Mouse (Mus musculus): ENCODE results near the gene Lingo1. TPM values are rescaled to one million over a fixed set of nuclear protein-coding genes. Genes with fewer than 3 reads are reported as not detected.
A peak's percentile ranks its signal among the peaks of the same experiment; 100 is the strongest.

Lingo1 gene
- total and polyA plus RNA-seq, 2 experiments from 2014 or later: 110 to 192 TPM

GRCm38 (mm10) chr9:56739181-56739737 is 57.0 kb downstream of the Lingo1 start:
- Histone ChIP-seq H3K4me1 (ENCODE audit: insufficient read depth, low read length) (no peaks in the 10 kb centered on the region), H3K4me2 (ENCODE audit: low read depth, low read length, poor library complexity, severe bottlenecking) (no peak overlapping the region), H3K36me3 (ENCODE audit: insufficient read depth, low read length) (no peaks in the 10 kb centered on the region), H3K27ac (ENCODE audit: low read depth, low read length) (no peak overlapping the region), H3K9me3 (ENCODE audit: low read length) (no peaks in the 10 kb centered on the region), H3K27me3 (ENCODE audit: insufficient read depth, low read length) (no peaks in the 10 kb centered on the region), H3K4me3 (ENCODE audit: low read depth, low read length) (no peak overlapping the region), H3K9ac (replicated peaks; ENCODE audit: low read length, poor library complexity, severe bottlenecking) (no peak overlapping the region)
- 57% methylated on average over 5 of the region's 5 CpGs for WGBS
- ATAC-seq (ENCODE audit: low FRiP score) (peak; percentile 36; the same call in 1 of the 2 replicates), DNase-seq (ENCODE audit: low spot score) (peak; percentile 50)
- TF ChIP-seq CTCF (IDR thresholded peaks at IDR 0.05): peak; percentile 60

GRCm38 (mm10) chr9:56738261-56739171 is 57.8 kb downstream of the Lingo1 start:
- no peak for ATAC-seq (ENCODE audit: low FRiP score)
- no peak overlapping the region for H3K27ac ChIP-seq (ENCODE audit: low read depth, low read length)
- H3K9ac ChIP-seq (replicated peaks; ENCODE audit: low read length, poor library complexity, severe bottlenecking): no peak overlapping the region

GRCm38 (mm10) chr9:56734398-56734797 is 61.9 kb downstream of the Lingo1 start:
- Histone ChIP-seq H3K9me3 (ENCODE audit: low read length) (no peaks in the 10 kb centered on the region), H3K9ac (replicated peaks; ENCODE audit: low read length, poor library complexity, severe bottlenecking) (no peak overlapping the region), H3K27ac (ENCODE audit: low read depth, low read length) (no peak overlapping the region), H3K4me2 (ENCODE audit: low read depth, low read length, poor library complexity, severe bottlenecking) (no peak overlapping the region), H3K27me3 (ENCODE audit: insufficient read depth, low read length) (no peaks in the 10 kb centered on the region), H3K4me3 (ENCODE audit: low read depth, low read length) (no peak overlapping the region), H3K36me3 (ENCODE audit: insufficient read depth, low read length) (no peaks in the 10 kb centered on the region), H3K4me1 (ENCODE audit: insufficient read depth, low read length) (no peaks in the 10 kb centered on the region; the same call in 1 of the 2 replicates)
- 79% methylated on average over 6 of the region's 6 CpGs for WGBS
- no peak for ATAC-seq (ENCODE audit: low FRiP score)
- TF ChIP-seq CTCF (IDR thresholded peaks at IDR 0.05): peak; percentile 30; the same call in 1 of the 2 replicates
- no peak for DNase-seq (ENCODE audit: low spot score)

More at GRCm38 (mm10) chr9:56738261-56739171, 57.8 kb downstream of the Lingo1 start:
- Histone ChIP-seq H3K4me3 (ENCODE audit: low read depth, low read length) (no peak overlapping the region), H3K4me2 (ENCODE audit: low read depth, low read length, poor library complexity, severe bottlenecking) (no peak overlapping the region), H3K27me3 (ENCODE audit: insufficient read depth, low read length) (no peaks in the 10 kb centered on the region), H3K9me3 (ENCODE audit: low read length) (no peaks in the 10 kb centered on the region), H3K36me3 (ENCODE audit: insufficient read depth, low read length) (no peaks in the 10 kb centered on the region), H3K4me1 (ENCODE audit: insufficient read depth, low read length) (no peaks in the 10 kb centered on the region)
- no peak for TF ChIP-seq CTCF (IDR thresholded peaks at IDR 0.05)
- DNase-seq (ENCODE audit: low spot score): peak; percentile 82
- 49% methylated on average over 8 of the region's 9 CpGs for WGBS

- TF ChIP-seq CTCF (IDR thresholded peaks at IDR 0.05): no peak
- Histone ChIP-seq H3K36me3 (ENCODE audit: insufficient read depth, low read length) (no peaks in the 10 kb centered on the region), H3K27me3 (ENCODE audit: insufficient read depth, low read length) (no peaks in the 10 kb centered on the region), H3K4me1 (ENCODE audit: insufficient read depth, low read length) (peaks cover 4% of the 10 kb centered on the region; the same call in 1 of the 2 replicates), H3K4me3 (ENCODE audit: low read depth, low read length) (no peak overlapping the region), H3K9me3 (ENCODE audit: low read length) (no peaks in the 10 kb centered on the region), H3K27ac (ENCODE audit: low read depth, low read length) (no peak overlapping the region), H3K4me2 (ENCODE audit: low read depth, low read length, poor library complexity, severe bottlenecking) (no peak overlapping the region), H3K9ac (replicated peaks; ENCODE audit: low read length, poor library complexity, severe bottlenecking) (no peak overlapping the region)
- 62% methylated on average over 2 of the region's 2 CpGs for WGBS
- ATAC-seq (ENCODE audit: low FRiP score) (no peak), DNase-seq (ENCODE audit: low spot score) (no peak)
These were observed 65.3 kb downstream of the Lingo1 start for GRCm38 (mm10) chr9:56730997-56731396.

DNA sequence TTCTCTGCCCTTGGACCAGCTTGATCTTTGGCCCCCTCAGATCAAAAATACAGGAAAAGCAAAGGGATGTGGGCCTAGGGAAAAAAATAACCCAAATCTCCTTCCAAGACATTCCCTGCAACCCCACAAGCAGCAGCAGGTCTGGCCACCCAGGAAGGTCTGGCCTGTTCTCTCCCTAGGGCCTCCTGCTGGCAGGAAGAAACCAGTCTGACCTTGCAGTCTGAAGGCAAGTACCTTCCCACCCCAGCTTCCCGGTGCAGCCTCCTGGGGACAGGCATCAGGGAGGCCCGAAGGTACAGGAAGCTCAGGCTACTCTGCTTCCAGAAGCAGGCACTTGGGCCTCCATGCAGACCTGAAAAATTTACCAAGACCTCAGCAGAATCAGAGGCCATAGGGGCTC is 67.1 kb downstream of the Lingo1 start:
- no peaks in the 10 kb centered on the region for H3K36me3 ChIP-seq (ENCODE audit: insufficient read depth, low read length)
- no peaks in the 10 kb centered on the region for H3K9me3 ChIP-seq (ENCODE audit: low read length)
- ATAC-seq (ENCODE audit: low FRiP score) (no peak), DNase-seq (ENCODE audit: low spot score) (no peak)
- 48% methylated on average over 2 of the region's 2 CpGs for WGBS
- no peaks in the 10 kb centered on the region for H3K27me3 ChIP-seq (ENCODE audit: insufficient read depth, low read length)
- no peak overlapping the region for H3K4me3 ChIP-seq (ENCODE audit: low read depth, low read length)
- no peak overlapping the region for H3K27ac ChIP-seq (ENCODE audit: low read depth, low read length)
- no peak; the same call in 1 of the 2 replicates for TF ChIP-seq CTCF (IDR thresholded peaks at IDR 0.05)
- H3K4me2 ChIP-seq (ENCODE audit: low read depth, low read length, poor library complexity, severe bottlenecking): no peak overlapping the region
- peaks cover 4% of the 10 kb centered on the region; the same call in 1 of the 2 replicates for H3K4me1 ChIP-seq (ENCODE audit: insufficient read depth, low read length)
- no peak overlapping the region for H3K9ac ChIP-seq (replicated peaks; ENCODE audit: low read length, poor library complexity, severe bottlenecking)

All from midbrain, postnatal 0 days (tissue).